Mouse (Mus musculus): ENCODE measurements around the gene Psmb5.

- no peak for TF ChIP-seq CTCF (IDR thresholded peaks at IDR 0.05; ENCODE audit: insufficient read depth, low read depth, low read length)
- TF ChIP-seq POLR2A (IDR thresholded peaks at IDR 0.05; ENCODE audit: insufficient read depth, low read depth, low read length): no peak
Observed at GRCm38 (mm10) chr14:54578063-54578462, 39.8 kb downstream of the Psmb5 start.

Measured in olfactory bulb, adult 2 months (tissue).